Mouse (Mus musculus): ENCODE results near the gene Zswim5. TPM values are rescaled to one million over a fixed set of nuclear protein-coding genes. Genes with fewer than 3 reads are reported as not detected.

The Zswim5 gene
- polyA plus RNA-seq, 1 experiment: 4.7 TPM

DNA sequence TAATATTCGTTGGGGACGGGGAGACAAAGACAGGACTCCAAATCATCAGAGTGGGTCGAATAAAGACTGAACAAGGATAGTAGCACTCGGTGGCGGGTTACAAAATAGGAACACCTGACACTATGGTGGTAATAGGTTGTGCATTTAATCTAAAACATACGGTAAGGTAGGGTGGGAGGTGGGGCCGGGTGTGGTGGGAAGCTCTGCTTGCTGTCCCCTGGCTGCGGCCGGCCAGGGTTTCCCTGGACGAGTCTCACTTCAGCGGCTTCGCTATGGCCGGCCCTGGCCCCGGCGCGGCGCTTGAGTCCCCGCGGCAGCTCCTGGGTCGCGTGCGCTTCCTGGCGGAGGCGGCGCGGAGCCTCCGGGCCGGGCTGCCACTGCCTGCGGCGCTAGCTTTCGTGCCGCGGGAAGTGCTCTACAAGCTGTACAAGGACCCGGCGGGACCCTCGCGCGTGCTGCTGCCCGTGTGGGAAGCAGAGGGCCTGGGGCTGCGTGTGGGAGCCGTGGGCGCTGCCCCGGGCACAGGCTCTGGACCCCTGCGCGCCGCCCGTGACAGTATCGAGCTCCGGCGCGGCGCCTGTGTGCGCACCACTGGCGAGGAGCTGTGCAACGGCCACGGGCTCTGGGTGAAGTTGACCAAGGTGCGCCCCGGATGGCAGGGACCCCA is 118.1 kb downstream of the Zswim5 start, which contains the start of gene Hectd3:
Hectd3 (plus strand) TSS at position 187 of the 667 bp plus-strand sequence.
- TF ChIP-seq CTCF (IDR thresholded peaks at IDR 0.05; ENCODE audit: control insufficient read depth, insufficient read depth, insufficient replicate concordance, low read depth, low read length) (no peak), POLR2A (IDR thresholded peaks at IDR 0.05; ENCODE audit: control insufficient read depth, low read depth, low read length) (no peak)
- H3K36me3 ChIP-seq (ENCODE audit: control insufficient read depth, insufficient read depth, low read length): no peaks in the 10 kb centered on the region
- H3K4me1 ChIP-seq (ENCODE audit: control insufficient read depth, insufficient read depth, low read length): peaks cover 23% of the 10 kb centered on the region
- H3K27ac ChIP-seq (ENCODE audit: control insufficient read depth, insufficient read depth, low read depth, low read length): peak within 1 kb of the TSS; percentile 33
- H3K4me3 ChIP-seq (ENCODE audit: control insufficient read depth, low read depth, low read length): peak within 1 kb of the TSS; percentile 90
- no peaks in the 10 kb centered on the region for H3K27me3 ChIP-seq (ENCODE audit: control insufficient read depth, insufficient read depth, low read length)

DNA sequence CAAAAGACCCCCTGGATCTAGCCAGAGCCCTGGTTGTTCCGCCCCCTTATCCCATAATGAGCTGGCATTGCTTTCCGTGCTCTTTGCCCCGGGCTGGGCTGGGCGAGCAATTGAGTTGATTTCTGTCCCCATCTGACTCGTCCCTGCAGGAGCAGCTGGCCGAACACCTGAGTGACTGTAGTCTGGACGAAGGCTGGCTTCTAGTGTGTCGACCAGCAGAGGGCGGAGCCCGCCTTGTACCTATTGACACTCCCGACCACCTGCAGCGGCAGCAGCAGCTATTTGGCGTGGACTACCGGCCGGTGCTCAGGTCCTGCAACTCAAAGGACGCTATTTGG is 118.6 kb downstream of the Zswim5 start:
- no peaks in the 10 kb centered on the region for H3K36me3 ChIP-seq (ENCODE audit: control insufficient read depth, insufficient read depth, low read length)
- H3K27me3 ChIP-seq (ENCODE audit: control insufficient read depth, insufficient read depth, low read length): no peaks in the 10 kb centered on the region
- no peak for TF ChIP-seq CTCF (IDR thresholded peaks at IDR 0.05; ENCODE audit: control insufficient read depth, insufficient read depth, insufficient replicate concordance, low read depth, low read length)
- TF ChIP-seq POLR2A (IDR thresholded peaks at IDR 0.05; ENCODE audit: control insufficient read depth, low read depth, low read length): no peak
- H3K4me1 ChIP-seq (ENCODE audit: control insufficient read depth, insufficient read depth, low read length): peaks cover 23% of the 10 kb centered on the region
- peak overlapping the region; percentile 90 for H3K4me3 ChIP-seq (ENCODE audit: control insufficient read depth, low read depth, low read length)
- no peak overlapping the region for H3K27ac ChIP-seq (ENCODE audit: control insufficient read depth, insufficient read depth, low read depth, low read length)

DNA sequence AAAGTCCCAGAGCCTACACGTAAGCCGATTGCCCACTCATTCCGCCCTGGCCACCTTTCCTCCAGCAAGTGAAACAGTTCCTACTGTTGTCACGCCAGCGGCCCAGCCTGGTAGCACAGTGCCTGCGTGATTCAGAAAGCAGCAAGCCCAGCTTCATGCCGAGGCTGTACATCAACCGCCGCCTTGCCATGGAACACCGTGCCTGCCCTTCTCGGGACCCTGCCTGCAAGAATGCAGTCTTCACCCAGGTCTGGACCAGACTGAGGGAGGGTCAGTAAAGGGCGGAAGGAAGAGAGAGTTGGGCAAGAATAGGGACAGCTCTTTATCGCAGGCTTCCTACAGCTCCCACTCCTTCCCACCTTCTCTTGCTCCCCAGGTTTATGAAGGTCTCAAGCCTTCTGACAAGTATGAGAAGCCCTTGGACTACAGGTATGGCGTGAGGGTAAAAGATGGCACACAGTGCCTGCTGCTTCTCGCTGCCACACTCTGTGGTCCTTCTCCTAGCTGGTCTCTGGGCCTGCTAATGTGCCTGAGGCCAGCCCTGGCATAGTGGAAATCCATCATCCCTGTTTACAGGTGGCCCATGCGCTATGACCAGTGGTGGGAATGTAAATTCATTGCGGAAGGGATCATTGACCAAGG is 122.5 kb downstream of the Zswim5 start:
- Histone ChIP-seq H3K27ac (ENCODE audit: control insufficient read depth, insufficient read depth, low read depth, low read length) (no peak overlapping the region), H3K4me1 (ENCODE audit: control insufficient read depth, insufficient read depth, low read length) (peaks cover 10% of the 10 kb centered on the region), H3K27me3 (ENCODE audit: control insufficient read depth, insufficient read depth, low read length) (no peaks in the 10 kb centered on the region), H3K4me3 (ENCODE audit: control insufficient read depth, low read depth, low read length) (no peak overlapping the region), H3K36me3 (ENCODE audit: control insufficient read depth, insufficient read depth, low read length) (no peaks in the 10 kb centered on the region)
- TF ChIP-seq POLR2A (IDR thresholded peaks at IDR 0.05; ENCODE audit: control insufficient read depth, low read depth, low read length) (no peak), CTCF (IDR thresholded peaks at IDR 0.05; ENCODE audit: control insufficient read depth, insufficient read depth, insufficient replicate concordance, low read depth, low read length) (no peak)

DNA sequence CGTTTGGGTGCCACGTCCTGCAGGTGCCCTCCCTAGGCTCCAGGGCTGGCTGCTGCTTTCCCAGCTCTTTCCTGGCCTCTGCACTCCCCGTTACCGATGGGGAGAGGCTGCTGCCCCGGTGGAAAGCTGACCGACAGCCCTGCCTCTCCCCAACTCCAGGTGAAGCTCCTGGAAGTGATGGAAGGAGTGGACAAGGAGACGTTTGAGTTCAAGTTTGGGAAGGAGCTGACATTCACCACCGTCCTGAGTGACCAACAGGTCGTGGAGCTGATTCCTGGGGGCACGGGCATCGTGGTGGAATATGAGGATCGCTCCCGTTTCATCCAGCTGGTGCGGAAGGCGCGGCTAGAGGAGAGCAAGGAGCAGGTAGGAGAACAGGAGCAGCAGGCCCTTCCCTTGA is 124.8 kb downstream of the Zswim5 start:
- Histone ChIP-seq H3K4me3 (ENCODE audit: control insufficient read depth, low read depth, low read length) (peak overlapping the region; percentile 51), H3K27ac (ENCODE audit: control insufficient read depth, insufficient read depth, low read depth, low read length) (no peak overlapping the region), H3K4me1 (ENCODE audit: control insufficient read depth, insufficient read depth, low read length) (no peaks in the 10 kb centered on the region), H3K27me3 (ENCODE audit: control insufficient read depth, insufficient read depth, low read length) (no peaks in the 10 kb centered on the region), H3K36me3 (ENCODE audit: control insufficient read depth, insufficient read depth, low read length) (no peaks in the 10 kb centered on the region)
- TF ChIP-seq POLR2A (IDR thresholded peaks at IDR 0.05; ENCODE audit: control insufficient read depth, low read depth, low read length) (no peak), CTCF (IDR thresholded peaks at IDR 0.05; ENCODE audit: control insufficient read depth, insufficient read depth, insufficient replicate concordance, low read depth, low read length) (no peak)

DNA sequence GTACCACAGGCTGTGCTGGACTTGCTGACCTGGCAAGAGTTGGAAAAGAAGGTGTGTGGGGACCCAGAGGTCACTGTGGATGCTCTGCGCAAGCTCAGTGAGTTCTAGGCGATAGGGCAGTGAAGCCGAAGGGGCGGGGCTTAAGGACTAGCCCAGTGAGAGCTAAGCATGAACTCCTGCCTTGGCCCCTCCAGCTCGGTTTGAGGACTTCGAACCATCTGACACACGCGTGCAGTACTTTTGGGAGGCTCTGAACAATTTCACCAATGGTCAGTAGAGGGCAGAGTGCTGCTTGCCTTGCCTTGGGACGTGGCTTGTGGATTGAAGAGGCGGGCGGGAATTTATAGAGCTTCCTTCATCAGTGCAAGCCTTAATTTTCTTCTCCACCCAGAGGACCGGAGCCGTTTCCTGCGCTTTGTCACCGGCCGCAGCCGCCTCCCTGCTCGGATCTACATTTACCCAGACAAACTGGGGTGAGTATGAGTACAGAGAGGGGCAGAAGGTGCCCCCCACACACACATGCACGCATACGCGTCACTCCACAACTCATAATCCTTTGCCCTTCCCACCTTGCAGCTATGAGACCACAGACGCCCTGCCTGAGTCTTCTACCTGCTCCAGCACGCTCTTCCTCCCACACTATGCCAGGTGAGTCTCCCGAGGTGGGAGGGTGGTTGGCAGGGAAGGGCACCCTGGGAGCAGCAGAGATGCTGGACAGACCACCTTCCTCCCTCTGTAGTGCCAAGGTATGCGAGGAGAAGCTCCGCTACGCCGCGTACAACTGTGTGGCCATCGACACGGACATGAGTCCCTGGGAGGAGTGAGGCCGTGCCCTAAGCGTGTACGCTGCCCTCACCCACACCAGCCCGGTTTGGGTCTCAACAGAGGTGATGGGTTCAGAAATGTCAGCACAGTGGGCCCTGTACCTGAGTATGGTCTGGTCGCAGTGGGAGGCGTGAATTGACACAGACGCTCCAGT is 125.7 kb downstream of the Zswim5 start:
- Histone ChIP-seq H3K27me3 (ENCODE audit: control insufficient read depth, insufficient read depth, low read length) (no peaks in the 10 kb centered on the region), H3K36me3 (ENCODE audit: control insufficient read depth, insufficient read depth, low read length) (no peaks in the 10 kb centered on the region), H3K4me3 (ENCODE audit: control insufficient read depth, low read depth, low read length) (peak overlapping the region; percentile 51), H3K27ac (ENCODE audit: control insufficient read depth, insufficient read depth, low read depth, low read length) (no peak overlapping the region), H3K4me1 (ENCODE audit: control insufficient read depth, insufficient read depth, low read length) (no peaks in the 10 kb centered on the region)
- TF ChIP-seq CTCF (IDR thresholded peaks at IDR 0.05; ENCODE audit: control insufficient read depth, insufficient read depth, insufficient replicate concordance, low read depth, low read length) (peak; percentile 47; the same call in 1 of the 2 replicates), POLR2A (IDR thresholded peaks at IDR 0.05; ENCODE audit: control insufficient read depth, low read depth, low read length) (no peak)

DNA sequence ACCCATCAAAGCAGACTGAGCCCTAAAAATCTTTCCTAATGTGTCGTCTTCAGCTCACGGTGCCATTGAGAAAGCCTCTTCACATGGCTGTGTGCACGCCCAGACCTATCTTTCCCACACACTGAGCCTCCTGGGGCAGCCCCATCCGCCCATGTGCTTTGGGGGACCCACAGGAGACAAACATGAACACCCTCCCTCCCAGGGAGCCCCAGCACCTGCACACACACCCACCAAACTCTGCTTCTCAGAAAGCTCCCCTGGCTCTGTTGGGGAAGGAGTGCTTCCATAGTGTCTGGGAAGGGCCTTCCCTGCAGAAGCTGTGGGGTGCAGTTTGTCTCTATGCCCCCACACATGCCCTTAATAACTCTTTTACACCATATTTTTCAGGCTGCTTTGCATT is 127.5 kb downstream of the Zswim5 start:
- no peak overlapping the region for H3K27ac ChIP-seq (ENCODE audit: control insufficient read depth, insufficient read depth, low read depth, low read length)
- H3K4me3 ChIP-seq (ENCODE audit: control insufficient read depth, low read depth, low read length): no peak overlapping the region
- no peaks in the 10 kb centered on the region for H3K4me1 ChIP-seq (ENCODE audit: control insufficient read depth, insufficient read depth, low read length)
- TF ChIP-seq CTCF (IDR thresholded peaks at IDR 0.05; ENCODE audit: control insufficient read depth, insufficient read depth, insufficient replicate concordance, low read depth, low read length) (no peak), POLR2A (IDR thresholded peaks at IDR 0.05; ENCODE audit: control insufficient read depth, low read depth, low read length) (no peak)
- no peaks in the 10 kb centered on the region for H3K36me3 ChIP-seq (ENCODE audit: control insufficient read depth, insufficient read depth, low read length)
- no peaks in the 10 kb centered on the region for H3K27me3 ChIP-seq (ENCODE audit: control insufficient read depth, insufficient read depth, low read length)
